Mouse (Mus musculus) megakaryocyte, embryonic 14.5 days (primary cell): ENCODE measurements around the gene Maz. TPM values are rescaled to one million over a fixed set of nuclear protein-coding genes. Genes with fewer than 3 reads are reported as not detected.

ENCODE experiments used
- H3K27me3 ChIP-seq: replicated peaks from 2 replicates; pipeline ENCODE3; 2012; ENCODE audit warnings: inconsistent platforms
- H3K36me3 ChIP-seq: replicated peaks from 2 replicates; pipeline ENCODE3; 2012; ENCODE audit warnings: low read length, inconsistent platforms, mixed read lengths
- H3K4me1 ChIP-seq: 2 replicates; pipeline ENCODE4 v1.6.1; 2012; ENCODE audit warnings: inconsistent platforms
- H3K4me3 ChIP-seq: replicated peaks from 2 replicates; pipeline ENCODE3; 2012; ENCODE audit warnings: moderate library complexity, mild to moderate bottlenecking, inconsistent platforms
- H3K9me3 ChIP-seq: 2 replicates; pipeline ENCODE4 v1.6.1; 2012; ENCODE audit warnings: inconsistent platforms
- FLI1 ChIP-seq: IDR thresholded peaks from 2 replicates; pipeline ENCODE4 v1.6.1; 2012; ENCODE audit warnings: low read length, inconsistent platforms, mixed read lengths
- GATA1 ChIP-seq: IDR thresholded peaks from 3 replicates; pipeline ENCODE4 v1.6.1; 2012; ENCODE audit warnings: mixed read lengths, low read length, inconsistent platforms, borderline replicate concordance
- polyA plus RNA-seq: library from polyadenylated mRNA; stranded (reverse); fragments of >175 nt; gene quantifications from 2 replicates; pipeline ENCODE4 v1.2.3, GENCODE M21; 2012; ENCODE audit warnings: low replicate concordance; ENCODE audit not compliant: insufficient read depth

Maz gene
- polyA plus RNA-seq, 1 experiment = 324 TPM

DNA sequence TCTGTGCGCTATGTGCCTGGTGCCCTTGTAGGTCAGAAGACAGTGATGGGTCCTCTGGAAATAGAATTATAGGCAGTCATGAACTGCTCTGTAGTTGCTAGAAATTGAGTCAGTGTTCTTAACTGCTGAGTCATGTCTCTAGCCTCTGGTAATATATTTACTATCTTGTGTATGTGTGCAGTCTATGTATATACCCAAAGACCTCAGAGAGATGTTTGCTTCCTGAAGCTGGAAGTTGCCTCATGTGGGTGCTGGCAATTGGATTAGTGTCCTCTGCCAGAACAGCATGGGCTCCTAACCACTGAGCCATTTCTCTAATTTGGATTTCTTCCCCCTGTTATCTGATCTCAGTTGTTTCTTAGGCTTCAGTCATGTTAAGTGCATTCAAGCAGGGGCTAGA is 3.3 kb upstream of the Maz start:
- H3K36me3 ChIP-seq = peaks cover 72% of the 10 kb centered on the region

DNA sequence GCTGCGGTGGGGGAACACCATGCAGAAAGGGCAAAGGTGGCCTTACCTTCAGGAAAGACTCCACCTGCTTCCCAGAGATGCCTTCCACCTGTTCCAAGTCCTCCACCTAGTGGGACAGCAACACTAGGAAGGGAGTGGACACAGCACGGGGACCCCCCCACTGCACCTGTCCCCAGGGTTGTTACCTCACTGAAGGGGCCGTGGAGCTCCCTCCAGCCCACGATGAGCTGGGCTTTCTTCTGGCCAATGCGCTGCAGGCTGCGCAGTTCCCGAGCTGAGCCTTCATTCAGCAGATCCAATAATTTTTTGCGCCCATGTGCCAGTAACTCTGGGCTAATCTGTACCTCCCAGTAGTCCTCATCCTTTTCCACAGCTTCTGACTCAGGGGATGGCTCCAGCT is 1.0 kb upstream of the Maz start:
- Histone ChIP-seq H3K27me3 (no peaks in the 10 kb centered on the region), H3K4me1 (peaks cover 79% of the 10 kb centered on the region), H3K4me3 (peak overlapping the region; percentile 96), H3K36me3 (peaks cover 70% of the 10 kb centered on the region), H3K9me3 (no peaks in the 10 kb centered on the region)
- no peak for TF ChIP-seq GATA1
- no peak for TF ChIP-seq FLI1

More for the DNA sequence above, 3.3 kb upstream of the Maz start:
- H3K9me3 ChIP-seq = no peaks in the 10 kb centered on the region
- TF ChIP-seq GATA1 = no peak
- TF ChIP-seq FLI1 = no peak
- no peaks in the 10 kb centered on the region for H3K27me3 ChIP-seq
- peaks cover 56% of the 10 kb centered on the region for H3K4me1 ChIP-seq
- H3K4me3 ChIP-seq = no peak overlapping the region

DNA sequence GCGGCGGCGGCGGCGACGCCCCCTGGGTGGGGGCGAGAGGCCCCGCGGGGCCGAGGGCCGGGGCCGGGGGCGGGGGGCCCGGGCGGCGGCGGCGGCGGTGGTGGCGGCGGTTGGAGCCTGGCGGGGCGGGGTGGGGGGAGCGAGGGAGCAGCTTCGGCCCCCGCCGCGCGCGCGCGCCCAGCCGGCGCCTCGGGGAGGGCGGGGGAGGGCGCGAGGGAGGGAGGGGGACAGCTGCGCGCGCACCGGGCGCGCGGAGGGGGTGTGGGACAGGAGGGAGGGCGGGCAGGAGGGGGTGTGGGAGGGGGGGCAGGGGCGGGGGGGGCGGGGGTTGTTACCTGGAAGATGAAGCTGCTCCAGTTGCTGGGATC is 237 bp downstream of the Maz start:
- peaks cover 70% of the 10 kb centered on the region for H3K36me3 ChIP-seq
- no peaks in the 10 kb centered on the region for H3K9me3 ChIP-seq
- peaks cover 82% of the 10 kb centered on the region for H3K4me1 ChIP-seq
- TF ChIP-seq FLI1 = no peak
- no peak for TF ChIP-seq GATA1
- H3K4me3 ChIP-seq = peak overlapping the region; percentile 96
- H3K27me3 ChIP-seq = no peaks in the 10 kb centered on the region

DNA sequence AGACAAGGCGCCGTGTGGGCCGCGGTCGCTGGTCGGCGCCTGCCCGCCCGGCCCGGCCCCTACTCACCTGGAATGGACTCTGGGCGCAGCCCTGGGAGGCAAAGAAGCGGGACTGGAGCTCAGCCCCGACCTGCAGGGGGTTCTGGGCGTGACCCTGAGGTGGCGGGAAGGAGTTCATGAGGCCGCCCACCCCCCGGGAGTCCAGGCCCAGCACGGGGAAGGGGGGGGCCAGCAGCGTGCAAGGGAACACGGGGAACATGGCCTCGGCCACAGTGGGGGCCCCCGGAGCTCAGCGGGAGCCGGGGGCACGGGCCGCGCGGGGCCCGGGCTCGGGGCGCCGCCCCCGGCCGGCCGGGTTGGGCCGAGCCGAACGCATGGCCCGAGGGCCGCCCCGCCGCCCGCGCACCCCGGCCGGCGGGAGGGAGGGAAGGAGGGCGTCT is 656 bp downstream of the Maz start:
- Histone ChIP-seq H3K4me3 (peak overlapping the region; percentile 96), H3K4me1 (peaks cover 82% of the 10 kb centered on the region), H3K9me3 (no peaks in the 10 kb centered on the region), H3K27me3 (no peaks in the 10 kb centered on the region), H3K36me3 (peaks cover 70% of the 10 kb centered on the region)
- TF ChIP-seq FLI1 (no peak), GATA1 (no peak)

DNA sequence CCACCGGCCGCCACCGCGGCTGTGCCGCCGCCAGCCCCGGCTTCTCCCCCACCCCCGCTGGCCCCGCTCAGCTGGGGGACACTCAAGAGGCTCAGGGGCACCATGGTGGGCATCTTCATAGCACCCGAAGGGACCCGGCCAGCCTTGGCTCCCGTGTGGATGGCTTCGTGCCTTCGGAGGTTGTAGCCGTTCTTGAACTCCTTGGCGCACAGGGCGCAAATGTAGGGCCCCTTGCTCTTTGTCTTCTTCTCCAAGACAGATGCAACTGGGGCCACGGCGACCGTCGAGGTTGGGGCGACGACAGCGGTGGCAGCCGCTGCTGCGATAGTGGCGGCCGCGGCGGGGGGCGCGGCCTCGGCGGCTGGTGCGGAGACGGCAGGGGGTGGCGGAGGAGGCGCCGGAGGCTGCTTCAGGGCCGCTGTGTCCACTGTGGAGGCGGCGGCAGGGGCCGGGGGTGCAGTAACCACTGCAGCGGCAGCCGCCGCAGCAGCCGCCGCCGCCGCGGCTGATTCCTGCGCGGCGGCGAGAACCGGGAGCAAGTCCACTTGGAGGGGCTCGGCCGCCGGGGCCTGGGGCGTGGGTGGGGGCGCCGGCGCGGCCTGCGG is 1.2 kb downstream of the Maz start:
- Histone ChIP-seq H3K4me1 (peaks cover 82% of the 10 kb centered on the region), H3K4me3 (peak overlapping the region; percentile 96), H3K36me3 (peaks cover 68% of the 10 kb centered on the region), H3K27me3 (no peaks in the 10 kb centered on the region), H3K9me3 (no peaks in the 10 kb centered on the region)
- TF ChIP-seq FLI1 (no peak), GATA1 (no peak)

DNA sequence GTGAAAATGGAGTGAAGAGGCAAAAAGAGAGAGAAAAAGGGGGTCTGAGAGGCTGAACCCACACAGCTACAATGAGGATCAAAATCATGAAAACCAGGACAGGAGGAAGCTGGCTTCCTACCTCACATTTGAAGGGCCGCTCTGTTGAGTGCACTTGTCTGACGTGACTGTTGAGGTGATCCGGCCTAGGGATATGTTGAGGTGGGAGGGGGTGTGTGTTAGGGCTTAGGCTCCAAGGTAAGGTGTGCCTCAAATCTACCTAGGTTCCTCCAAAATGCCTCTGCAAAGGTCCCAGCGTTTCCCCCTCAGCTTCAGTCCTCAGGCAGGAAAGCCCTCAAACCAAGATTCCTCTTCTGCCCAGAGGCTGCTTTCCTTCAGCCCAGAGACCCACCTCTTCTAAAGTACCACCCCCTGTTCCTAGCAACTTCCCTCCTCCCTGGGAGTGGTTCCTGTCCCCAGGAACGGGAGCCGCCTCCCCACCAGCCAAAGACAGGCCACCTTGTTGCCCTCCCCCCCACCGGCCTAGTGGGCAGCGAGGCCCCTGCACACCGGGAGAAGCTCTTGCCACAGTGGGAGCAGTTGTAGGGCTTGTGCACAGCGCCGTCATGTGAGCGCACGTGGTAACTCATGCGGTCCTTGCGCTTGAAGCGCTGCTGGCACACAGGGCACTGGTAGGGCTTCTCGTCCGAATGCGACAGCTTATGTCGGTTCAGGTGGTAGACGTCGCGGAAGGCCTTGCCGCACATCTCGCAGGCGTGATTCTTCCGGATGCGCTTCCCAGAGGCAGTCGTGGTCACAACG is 1.9 kb downstream of the Maz start:
- Histone ChIP-seq H3K36me3 (peaks cover 64% of the 10 kb centered on the region), H3K9me3 (no peaks in the 10 kb centered on the region), H3K27me3 (no peaks in the 10 kb centered on the region), H3K4me3 (peak overlapping the region; percentile 96), H3K4me1 (peaks cover 82% of the 10 kb centered on the region)
- TF ChIP-seq FLI1 (no peak), GATA1 (no peak)

DNA sequence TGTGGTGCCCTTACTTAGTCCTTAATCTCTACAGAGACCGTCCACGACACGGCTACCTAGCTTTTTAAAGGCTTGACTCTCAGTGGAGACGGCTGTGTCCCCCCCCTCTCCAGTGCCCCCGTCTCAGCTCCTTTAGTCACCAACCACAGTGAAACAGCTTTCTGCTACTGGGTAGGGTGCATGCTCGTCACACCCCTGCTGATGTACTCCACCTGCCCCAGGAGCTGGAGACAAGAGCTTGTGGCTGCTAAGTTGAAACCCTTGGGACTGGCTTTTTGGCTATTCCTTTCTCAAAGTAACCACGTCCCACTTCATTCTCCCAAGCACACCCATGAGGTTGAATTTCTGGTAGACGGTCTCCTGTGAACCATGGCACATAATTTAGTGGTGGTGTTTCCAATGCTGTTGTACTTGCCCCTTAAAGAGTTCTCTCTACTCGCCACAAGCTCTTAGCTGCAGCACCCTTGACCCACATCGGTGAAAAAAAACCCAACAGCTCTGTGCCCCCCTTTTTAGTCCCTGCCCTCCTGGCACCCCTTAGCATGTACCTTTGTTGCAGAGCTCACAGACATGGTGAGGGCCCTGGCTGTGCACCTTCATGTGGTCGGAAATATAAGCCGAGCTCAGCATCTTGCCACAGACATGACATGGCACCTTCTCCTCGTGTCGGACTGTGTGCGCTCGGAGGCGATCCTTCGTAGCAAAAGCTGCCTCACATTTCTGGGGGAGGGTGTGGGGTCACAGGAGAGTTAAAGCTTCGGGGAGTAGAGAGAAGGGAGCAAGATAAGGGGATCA is 2.7 kb downstream of the Maz start:
- peaks cover 76% of the 10 kb centered on the region for H3K4me1 ChIP-seq
- H3K4me3 ChIP-seq = peak overlapping the region; percentile 96
- TF ChIP-seq FLI1 (no peak), GATA1 (no peak)
- no peaks in the 10 kb centered on the region for H3K27me3 ChIP-seq
- peaks cover 60% of the 10 kb centered on the region for H3K36me3 ChIP-seq
- H3K9me3 ChIP-seq = no peaks in the 10 kb centered on the region

- no peak for TF ChIP-seq GATA1
- TF ChIP-seq FLI1 = no peak
- Histone ChIP-seq H3K9me3 (no peaks in the 10 kb centered on the region), H3K36me3 (peaks cover 54% of the 10 kb centered on the region), H3K27me3 (no peaks in the 10 kb centered on the region), H3K4me1 (peaks cover 76% of the 10 kb centered on the region), H3K4me3 (peak overlapping the region; percentile 96)
Observed at GRCm38 (mm10) chr7:127023272-127023691, 3.6 kb downstream of the Maz start.

- TF ChIP-seq GATA1 (no peak), FLI1 (no peak)
- Histone ChIP-seq H3K4me1 (peaks cover 76% of the 10 kb centered on the region), H3K9me3 (no peaks in the 10 kb centered on the region), H3K27me3 (no peaks in the 10 kb centered on the region), H3K36me3 (peaks cover 48% of the 10 kb centered on the region), H3K4me3 (peak overlapping the region; percentile 96)
Observed at GRCm38 (mm10) chr7:127022528-127023271, 4.1 kb downstream of the Maz start.
